Mouse (Mus musculus): ENCODE measurements around the gene Hist1h2bc. TPM values are rescaled to one million over a fixed set of nuclear protein-coding genes. Genes with fewer than 3 reads are reported as not detected.
"Not testable (repeated sequence)": the region's sequence is repeated elsewhere in the genome, so short reads cannot be mapped to it uniquely, and the experiment has no call there.

The Hist1h2bc gene
- polyA plus RNA-seq, 1 experiment, result 113 TPM

GRCm38 (mm10) chr13:23682623-23682946, 1.4 kb upstream of the Hist1h2bc start:
- Histone ChIP-seq H3K36me3 (ENCODE audit: control insufficient read depth, insufficient read depth) (no peaks in the 10 kb centered on the region), H3K79me2 (ENCODE audit: control insufficient read depth, insufficient read depth) (peaks cover 15% of the 10 kb centered on the region), H3K4me3 (peak overlapping the region; percentile 24), H3K4me2 (ENCODE audit: low read depth) (peak overlapping the region; percentile 72), H3ac (ENCODE audit: control insufficient read depth, insufficient read length) (no peak overlapping the region), H3K27me3 (ENCODE audit: control insufficient read depth, insufficient read depth, insufficient read length) (no peaks in the 10 kb centered on the region)
- TF ChIP-seq MAX (IDR thresholded peaks at IDR 0.05; ENCODE audit: low read depth) (no peak), REST (IDR thresholded peaks at IDR 0.05; ENCODE audit: insufficient read depth, insufficient read length) (no peak), TCF3 (IDR thresholded peaks at IDR 0.05; ENCODE audit: insufficient read length, low read depth) (no peak), USF1 (IDR thresholded peaks at IDR 0.05; ENCODE audit: low read depth) (no peak), E2F4 (IDR thresholded peaks at IDR 0.05; ENCODE audit: insufficient read depth) (no peak)

GRCm38 (mm10) chr13:23682947-23683754, 848 bp upstream of the Hist1h2bc start:
- Histone ChIP-seq H3K4me2 (ENCODE audit: low read depth) (peak overlapping the region; percentile 72), H3K79me2 (ENCODE audit: control insufficient read depth, insufficient read depth) (peaks cover 20% of the 10 kb centered on the region), H3K4me3 (peak overlapping the region; percentile 24)
- not testable (repeated sequence) for H3K36me3 ChIP-seq (ENCODE audit: control insufficient read depth, insufficient read depth); H3ac ChIP-seq (ENCODE audit: control insufficient read depth, insufficient read length); H3K27me3 ChIP-seq (ENCODE audit: control insufficient read depth, insufficient read depth, insufficient read length)
- TF ChIP-seq POLR2A (IDR thresholded peaks at IDR 0.05; ENCODE audit: insufficient read length, low read depth) (peak; percentile 44), POLR2AphosphoS2 (IDR thresholded peaks at IDR 0.05; ENCODE audit: insufficient read length, low read depth) (peak; percentile 15)

- not testable (repeated sequence) for H3K27me3 ChIP-seq (ENCODE audit: control insufficient read depth, insufficient read depth, insufficient read length); H3ac ChIP-seq (ENCODE audit: control insufficient read depth, insufficient read length); H3K36me3 ChIP-seq (ENCODE audit: control insufficient read depth, insufficient read depth)
- Histone ChIP-seq H3K4me2 (ENCODE audit: low read depth) (peak overlapping the region; percentile 83), H3K79me2 (ENCODE audit: control insufficient read depth, insufficient read depth) (peaks cover 23% of the 10 kb centered on the region), H3K4me3 (peak overlapping the region; percentile 43)
- TF ChIP-seq POLR2AphosphoS2 (IDR thresholded peaks at IDR 0.05; ENCODE audit: insufficient read length, low read depth) (peak; percentile 91), POLR2A (IDR thresholded peaks at IDR 0.05; ENCODE audit: insufficient read length, low read depth) (peak; percentile 85)
Measured at GRCm38 (mm10) chr13:23684295-23684945, 421 bp downstream of the Hist1h2bc start.

GRCm38 (mm10) chr13:23685121-23685861, 1.3 kb downstream of the Hist1h2bc start:
- Histone ChIP-seq H3K27me3 (ENCODE audit: control insufficient read depth, insufficient read depth, insufficient read length) (no peaks in the 10 kb centered on the region), H3K4me3 (peak overlapping the region; percentile 43), H3ac (ENCODE audit: control insufficient read depth, insufficient read length) (no peak overlapping the region), H3K79me2 (ENCODE audit: control insufficient read depth, insufficient read depth) (peaks cover 23% of the 10 kb centered on the region), H3K4me2 (ENCODE audit: low read depth) (peak overlapping the region; percentile 83), H3K36me3 (ENCODE audit: control insufficient read depth, insufficient read depth) (no peaks in the 10 kb centered on the region)
- TF ChIP-seq CEBPB (IDR thresholded peaks at IDR 0.05; ENCODE audit: insufficient read depth, poor library complexity, severe bottlenecking) (peak; percentile 71; the same call in 1 of the 2 replicates), E2F4 (IDR thresholded peaks at IDR 0.05; ENCODE audit: insufficient read depth) (no peak), POLR2AphosphoS2 (IDR thresholded peaks at IDR 0.05; ENCODE audit: insufficient read length, low read depth) (peak; percentile 17)

GRCm38 (mm10) chr13:23685966-23686365, 2.0 kb downstream of the Hist1h2bc start:
- H3K4me3 ChIP-seq, result peak overlapping the region; percentile 43
- H3ac ChIP-seq (ENCODE audit: control insufficient read depth, insufficient read length), result no peak overlapping the region
- no peaks in the 10 kb centered on the region for H3K36me3 ChIP-seq (ENCODE audit: control insufficient read depth, insufficient read depth)
- TF ChIP-seq REST (IDR thresholded peaks at IDR 0.05; ENCODE audit: insufficient read depth, insufficient read length) (no peak), TCF12 (IDR thresholded peaks at IDR 0.05; ENCODE audit: insufficient read depth, poor library complexity, severe bottlenecking) (no peak), POLR2AphosphoS2 (IDR thresholded peaks at IDR 0.05; ENCODE audit: insufficient read length, low read depth) (no peak), MYOG (IDR thresholded peaks at IDR 0.05; ENCODE audit: control insufficient read depth in 1 of 3, insufficient read depth in 1 of 3, insufficient read length in 2 of 3, low read depth in 2 of 3) (no peak), MAX (IDR thresholded peaks at IDR 0.05; ENCODE audit: low read depth) (no peak), POLR2A (IDR thresholded peaks at IDR 0.05; ENCODE audit: insufficient read length, low read depth) (no peak), E2F4 (IDR thresholded peaks at IDR 0.05; ENCODE audit: insufficient read depth) (no peak), TCF3 (IDR thresholded peaks at IDR 0.05; ENCODE audit: insufficient read length, low read depth) (no peak), USF1 (IDR thresholded peaks at IDR 0.05; ENCODE audit: low read depth) (no peak), SRF (IDR thresholded peaks at IDR 0.05; ENCODE audit: control insufficient read depth, insufficient read length, low read depth) (no peak), MYOD1 (IDR thresholded peaks at IDR 0.05; ENCODE audit: control insufficient read depth in 1 of 3, insufficient read length in 2 of 3, low read depth in 2 of 3) (no peak), CEBPB (IDR thresholded peaks at IDR 0.05; ENCODE audit: insufficient read depth, poor library complexity, severe bottlenecking) (no peak)
- H3K27me3 ChIP-seq (ENCODE audit: control insufficient read depth, insufficient read depth, insufficient read length), result no peaks in the 10 kb centered on the region
- H3K4me2 ChIP-seq (ENCODE audit: low read depth), result peak overlapping the region; percentile 83
- H3K79me2 ChIP-seq (ENCODE audit: control insufficient read depth, insufficient read depth), result peaks cover 23% of the 10 kb centered on the region

Data from myocyte (in vitro differentiated cells).